In the genomic region with DNA sequence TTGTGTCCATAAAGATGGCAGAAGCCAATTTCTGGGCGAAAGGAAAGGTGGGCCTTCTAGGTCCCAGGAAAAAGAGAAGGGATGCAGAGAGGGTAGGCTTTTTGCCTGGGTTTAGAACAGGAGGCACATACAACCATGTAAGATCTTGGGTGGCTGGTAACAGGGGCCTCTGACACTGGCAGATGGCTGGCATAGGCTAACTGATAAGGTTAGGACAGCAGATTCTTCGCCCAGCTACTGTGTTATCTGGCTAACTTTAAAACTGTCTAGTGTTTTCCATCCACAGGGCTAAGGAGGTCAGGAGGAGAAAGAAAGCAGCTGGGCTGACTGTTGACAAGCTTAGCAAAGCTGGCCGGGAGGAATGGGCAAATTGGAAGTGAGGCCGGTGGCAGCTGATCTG, we compare ENCODE assay signal across 22 mouse cellular contexts. TPM values are rescaled to one million over a fixed set of nuclear protein-coding genes. Genes with fewer than 3 reads are reported as not detected.
DNase-seq lines count a peak whose midpoint lies in the region; ATAC-seq lines count a peak whose summit lies in the region.
"Had no signal": no experiment of that assay in that cellular context is flagged by ENCODE, and none has a peak within 500 bp of the region (broad histone marks: within the 10 kb centered on the region; RNA-seq: fewer than 3 reads in every experiment).

No protein-coding gene starts in this region.

- H3K36me3 ChIP-seq in liver, embryonic 11.5 days (ENCODE audit: control insufficient read depth, insufficient read depth, low read length) = no peaks in the 10 kb centered on the region
- H3K36me3 ChIP-seq in hindbrain, embryonic 10.5 days = no peaks in the 10 kb centered on the region
- H3K36me3 ChIP-seq: embryonic facial prominence, embryonic 12.5 days; forebrain, embryonic 10.5 days; hindbrain, embryonic 12.5 days; limb, embryonic 13.5 days had no signal

- no peak overlapping the region for H3K4me3 ChIP-seq in liver, embryonic 11.5 days (ENCODE audit: low read depth, low read length)
- no peak overlapping the region for H3K4me3 ChIP-seq in hindbrain, embryonic 10.5 days
- H3K4me3 ChIP-seq: embryonic facial prominence, embryonic 12.5 days; forebrain, embryonic 10.5 days; heart, adult 2 months; hindbrain, embryonic 12.5 days; layer of hippocampus, adult 2 months; limb, embryonic 13.5 days; megakaryocyte, embryonic 14.5 days had no signal

- no peaks in the 10 kb centered on the region; the same call in 1 of the 2 replicates for H3K9me3 ChIP-seq in liver, embryonic 11.5 days (ENCODE audit: control insufficient read depth, low read length)
- H3K9me3 ChIP-seq in hindbrain, embryonic 10.5 days = peaks cover 10% of the 10 kb centered on the region; the same call in 1 of the 2 replicates

- peak; percentile 97 for ATAC-seq in liver, embryonic 11.5 days (replicated peaks; ENCODE audit: low FRiP score)
- peak; percentile 90 for ATAC-seq in megakaryocyte progenitor cell, adult 5-6 weeks (replicated peaks; ENCODE audit: poor library complexity)
- ATAC-seq: inflammation-experienced regulatory T-cells, adult 6 months; midbrain, embryonic 16.5 days had no signal

- no peaks in the 10 kb centered on the region for H3K27me3 ChIP-seq in liver, embryonic 11.5 days (replicated peaks; ENCODE audit: control insufficient read depth, insufficient read depth, low read length)
- H3K27me3 ChIP-seq in hindbrain, embryonic 10.5 days (ENCODE audit: insufficient read depth, poor library complexity, severe bottlenecking) = no peaks in the 10 kb centered on the region
- H3K27me3 ChIP-seq: embryonic facial prominence, embryonic 12.5 days; hindbrain, embryonic 12.5 days; limb, embryonic 13.5 days; megakaryocyte, embryonic 14.5 days had no signal

- H3K4me2 ChIP-seq in liver, embryonic 11.5 days = no peak overlapping the region
- H3K4me2 ChIP-seq: embryonic facial prominence, embryonic 12.5 days; hindbrain, embryonic 12.5 days; limb, embryonic 13.5 days had no signal

- peak overlapping the region; percentile 11; the same call in 1 of the 2 replicates for H3K27ac ChIP-seq in liver, embryonic 11.5 days (ENCODE audit: low read depth, low read length)
- no peak overlapping the region for H3K27ac ChIP-seq in hindbrain, embryonic 10.5 days
- H3K27ac ChIP-seq: embryonic facial prominence, embryonic 12.5 days; forebrain, embryonic 10.5 days; heart, adult 2 months; hindbrain, embryonic 12.5 days; kidney, postnatal 0 days; layer of hippocampus, adult 2 months; limb, embryonic 13.5 days had no signal

- peaks cover 3% of the 10 kb centered on the region for H3K4me1 ChIP-seq in liver, embryonic 11.5 days (replicated peaks; ENCODE audit: control insufficient read depth, insufficient read depth, low read length)
- no peaks in the 10 kb centered on the region for H3K4me1 ChIP-seq in hindbrain, embryonic 10.5 days (replicated peaks)
- H3K4me1 ChIP-seq: embryonic facial prominence, embryonic 12.5 days; forebrain, embryonic 10.5 days; hindbrain, embryonic 12.5 days; limb, embryonic 13.5 days had no signal

- 68% methylated on average over 4 of the region's 4 CpGs for WGBS in liver, embryonic 11.5 days
- WGBS in hindbrain, embryonic 10.5 days = 87% methylated on average over 4 of the region's 4 CpGs

- DNase-seq in heart, postnatal 4 days = peak; percentile 22
- no peak for DNase-seq in heart, adult 8-10 months (ENCODE audit: low spot score)
- peak; percentile 76 for DNase-seq in c-Kit-positive CD71-positive TER-119-positive erythroid progenitor cells, embryonic 14.5 days (ENCODE audit: low spot score)
- no peak for DNase-seq in liver, embryonic 11.5 days (ENCODE audit: low spot score)
- no peak for DNase-seq in cerebellum, postnatal 10 days
- no peak for DNase-seq in adrenal gland, adult 18-20 months (ENCODE audit: low spot score in 2 of 2)
- no peak for DNase-seq in hindbrain, embryonic 10.5 days (ENCODE audit: low spot score)
- DNase-seq: cerebellum, adult 11 months; cerebellum, postnatal 36 days; right cerebral cortex, adult 18-20 months; thymus, postnatal 25 days had no signal

- no peak overlapping the region for H3K9ac ChIP-seq in liver, embryonic 11.5 days (ENCODE audit: low read depth, low read length)
- H3K9ac ChIP-seq: embryonic facial prominence, embryonic 12.5 days; hindbrain, embryonic 12.5 days; limb, embryonic 13.5 days had no signal

RNA-seq across cellular contexts. Expression of a gene that starts 18.9 kb away (rescaled TPM):
- total RNA-seq in heart, postnatal 4 days (2021) = 10 to 100 TPM; 74.5 to 78.3 TPM
- 10 to 100 TPM; 66.9 to 68.9 (median 67.8) TPM for total RNA-seq in heart, adult 8-10 months (2022)
- 142 and 178 TPM in 2 replicates for polyA plus RNA-seq in liver, embryonic 11.5 days (2014; fragmentation: Nextera tagmentation; extraction: Ambion mirVana)
- total RNA-seq in megakaryocyte progenitor cell, adult 5-6 weeks (2015) = 140 and 146 TPM in 2 replicates
- 123 and 137 TPM in 2 replicates for total RNA-seq in megakaryocyte progenitor cell, adult 5-6 weeks (2017)
- 100 to 1,000 TPM in 1 of 2 experiments, 10 to 100 TPM in 1; 92.6 to 101 TPM for total RNA-seq in adrenal gland, adult 18-20 months (2021)
- polyA plus RNA-seq in hindbrain, embryonic 10.5 days (2016; fragmentation: Nextera tagmentation; extraction: Ambion mirVana) = 147 and 153 TPM in 2 replicates

RNA-seq across cellular contexts. Expression of a gene that starts 19.1 kb away (rescaled TPM):
- 10 to 100 TPM; 27.7 to 30.3 TPM for total RNA-seq in heart, postnatal 4 days (2021)
- total RNA-seq in heart, adult 8-10 months (2022) = 1 to 10 TPM; 5.0 to 7.0 (median 5.3) TPM
- polyA plus RNA-seq in liver, embryonic 11.5 days (2014; fragmentation: Nextera tagmentation; extraction: Ambion mirVana) = 165 and 170 TPM in 2 replicates
- total RNA-seq in megakaryocyte progenitor cell, adult 5-6 weeks (2015) = 98.8 and 124 TPM in 2 replicates
- total RNA-seq in megakaryocyte progenitor cell, adult 5-6 weeks (2017) = 91.7 and 102 TPM in 2 replicates
- total RNA-seq in adrenal gland, adult 18-20 months (2021) = 10 to 100 TPM; 11.8 to 14.3 TPM
- 127 and 145 TPM in 2 replicates for polyA plus RNA-seq in hindbrain, embryonic 10.5 days (2016; fragmentation: Nextera tagmentation; extraction: Ambion mirVana)

Comparison
In these comparisons a context has a peak if more than half of its experiments do, and no peak if none do; other contexts are left out.
1. DNase-seq: peak in heart, postnatal 4 days (single experiment) and c-Kit-positive CD71-positive TER-119-positive erythroid progenitor cells, embryonic 14.5 days (single experiment); none in heart, adult 8-10 months (single experiment), liver, embryonic 11.5 days (single experiment), cerebellum, postnatal 10 days (0 of 2), adrenal gland, adult 18-20 months (0 of 2) and hindbrain, embryonic 10.5 days (single experiment).